Mouse (Mus musculus) Muller cell, postnatal 12 days (primary cell): ENCODE measurements at regions not wholly inside any gene's neighbourhood (a gene's known extent, or its start where the extent isn't known, plus 50 kb on each side); places are given as distances from the start of the nearest gene placed in this dataset.
"Not testable (repeated sequence)": the region's sequence is repeated elsewhere in the genome, so short reads cannot be mapped to it uniquely, and the experiment has no call there.

Experiments used
- DNase-seq: peaks from one replicate; pipeline ENCODE4 v3.0.0-alpha.2; 2015; ENCODE audit errors: inconsistent ontology term

DNA sequence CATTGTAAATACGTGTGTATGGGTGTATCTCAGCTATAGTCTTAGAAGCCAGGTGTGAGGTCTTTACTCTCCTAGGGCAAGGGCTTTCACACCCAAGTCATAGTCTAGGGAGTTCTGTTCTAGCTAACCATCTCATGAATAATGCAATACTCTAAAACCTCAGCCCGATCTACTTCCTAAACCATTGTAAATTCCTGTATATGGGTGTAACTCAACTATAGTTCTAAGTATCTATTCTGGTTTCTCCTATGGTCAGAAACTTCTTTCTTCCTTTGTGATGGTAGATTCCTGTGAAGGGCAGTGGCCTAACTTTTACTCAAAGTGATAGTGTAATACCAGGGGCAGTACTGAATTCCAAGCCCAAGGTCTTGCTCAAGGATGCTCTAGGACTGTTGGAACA lies 58.7 kb upstream of the Srd5a3 start:
- not testable (repeated sequence) for DNase-seq

DNA sequence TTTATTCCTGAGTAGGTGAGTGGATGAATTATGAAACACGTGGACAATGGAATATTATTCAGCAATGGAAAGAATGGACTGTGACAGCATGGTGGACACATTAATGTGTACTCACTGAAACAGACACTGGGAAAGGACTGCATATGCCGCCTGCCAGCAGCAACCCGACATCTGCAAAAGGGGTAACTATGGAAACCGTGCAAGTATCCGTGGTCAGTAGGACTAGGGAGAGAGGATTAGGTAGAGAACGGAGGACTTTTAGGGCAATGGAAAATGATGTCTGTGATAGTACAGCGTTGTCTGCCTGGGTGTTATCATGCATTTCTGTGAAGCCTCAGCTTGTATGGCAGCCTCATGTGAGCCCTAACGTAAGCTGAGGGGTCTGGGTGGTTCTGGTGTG lies 59.6 kb upstream of the Srd5a3 start:
- no peak for DNase-seq

DNA sequence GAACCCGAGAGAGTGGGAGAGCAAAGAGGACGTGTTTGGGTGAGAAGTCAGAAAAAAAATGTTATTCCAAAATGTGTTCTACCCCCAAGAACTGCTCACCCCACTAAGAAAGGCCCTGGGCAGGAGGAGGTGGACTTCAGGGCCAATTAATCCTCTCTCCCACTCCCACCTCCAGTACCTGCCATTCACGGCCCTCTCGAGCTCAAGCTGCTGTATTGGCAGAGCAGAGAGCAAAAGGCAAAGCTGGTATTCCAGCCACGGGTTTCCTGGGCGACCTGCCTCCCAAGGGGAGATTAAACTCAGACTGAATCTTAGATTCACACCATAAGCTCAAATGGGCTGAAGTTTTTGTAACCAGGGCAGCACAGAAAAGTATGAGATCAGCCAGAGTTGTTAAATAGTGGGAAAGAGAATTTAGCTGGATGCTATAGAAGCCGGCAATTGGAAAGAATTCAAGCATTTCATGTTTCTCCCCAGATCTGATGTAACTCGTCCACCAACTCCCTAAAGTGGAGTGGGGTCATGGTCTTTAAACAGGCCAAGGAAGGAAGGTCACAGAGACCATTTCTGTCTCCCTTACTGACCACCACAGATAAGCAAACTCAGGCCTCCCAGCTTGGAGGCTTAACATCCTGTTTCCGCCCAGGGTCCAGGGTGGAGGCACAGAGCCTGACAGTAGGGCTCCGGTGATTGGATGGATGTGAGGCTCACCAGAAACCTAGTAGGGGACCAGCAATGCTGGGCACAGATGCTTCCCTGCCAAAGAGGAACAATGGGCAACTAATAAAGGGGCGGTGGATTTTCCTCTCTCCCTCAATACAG lies 60.7 kb upstream of the Srd5a3 start:
- no peak for DNase-seq

DNA sequence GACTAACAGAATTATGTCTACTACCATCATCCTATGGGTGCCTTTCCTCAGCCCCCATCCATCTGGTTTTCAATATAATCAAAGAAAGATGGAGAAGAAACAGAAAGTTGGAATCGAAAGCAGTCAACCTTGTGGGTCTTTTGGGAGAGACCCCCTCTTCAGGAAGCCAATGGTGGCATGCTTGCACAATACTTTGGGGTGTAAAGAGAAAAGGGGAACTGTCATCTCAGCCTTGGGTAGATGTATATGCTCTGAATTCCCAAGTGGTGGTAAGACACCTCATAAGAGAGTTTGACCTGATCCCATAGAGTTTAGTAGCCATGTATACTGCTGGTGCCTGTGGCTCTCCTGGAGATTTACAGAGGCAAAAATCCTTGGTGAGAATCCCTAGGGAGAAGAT lies 61.6 kb upstream of the Srd5a3 start:
- DNase-seq: no peak

DNA sequence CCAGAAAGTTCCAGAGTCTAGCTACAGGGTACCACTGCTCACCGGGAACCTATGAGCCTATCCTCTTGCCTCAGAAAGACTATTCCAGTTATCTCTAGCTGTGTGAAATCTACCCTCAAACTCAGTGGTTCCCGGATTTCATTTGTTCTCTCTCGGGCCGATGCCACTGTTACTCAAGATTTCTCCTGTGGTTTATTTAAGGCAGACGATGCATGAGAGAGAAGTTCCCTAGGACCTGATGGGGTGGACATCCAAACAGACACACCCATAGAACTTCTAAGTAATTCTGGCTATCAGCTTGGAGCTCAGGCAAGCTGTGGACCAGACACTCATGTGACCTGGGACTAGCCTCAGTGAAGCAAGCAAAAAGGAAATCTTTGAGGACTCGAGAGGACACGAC lies 63.8 kb upstream of the Srd5a3 start:
- DNase-seq: no peak

DNA sequence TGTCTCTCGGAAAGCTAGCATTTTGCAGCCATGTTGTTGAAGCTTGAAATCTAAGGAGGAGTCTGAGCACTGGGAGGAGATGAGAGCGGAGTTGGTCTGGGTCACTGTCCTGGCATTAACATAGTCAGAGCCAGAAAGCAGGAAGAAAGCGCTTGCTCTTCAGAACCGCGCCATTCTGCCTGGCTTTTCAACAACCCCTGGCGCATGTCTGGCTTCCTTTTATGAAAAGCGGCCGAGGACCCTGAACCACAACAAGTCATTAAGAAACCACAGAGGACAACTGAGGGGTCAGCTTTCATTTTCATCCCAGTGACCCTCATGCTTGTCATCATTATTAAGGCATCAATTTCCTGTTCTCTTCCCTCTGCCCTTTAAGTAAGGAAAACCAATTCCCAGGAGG lies 64.7 kb upstream of the Srd5a3 start:
- peak; percentile 77 for DNase-seq

DNA sequence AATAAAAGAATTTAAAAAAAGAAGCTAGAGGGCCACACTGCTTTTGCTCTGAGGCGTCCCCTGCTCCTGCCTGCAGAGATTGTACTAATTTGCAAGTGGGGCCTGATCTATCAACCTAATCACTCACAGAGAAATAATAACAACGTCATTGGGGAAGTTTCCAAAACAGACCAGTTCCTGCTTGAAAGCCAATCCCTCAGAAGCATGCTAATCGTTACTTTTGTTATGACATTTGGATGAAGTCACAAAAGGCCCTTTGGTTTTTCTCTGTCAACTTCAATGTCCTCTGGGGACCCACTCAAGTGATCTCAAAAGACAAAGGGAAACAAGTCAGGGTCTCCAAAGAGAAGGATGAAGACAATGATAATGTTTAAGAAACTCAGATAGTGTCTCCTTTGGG lies 72.2 kb upstream of the Srd5a3 start:
- no peak for DNase-seq

DNA sequence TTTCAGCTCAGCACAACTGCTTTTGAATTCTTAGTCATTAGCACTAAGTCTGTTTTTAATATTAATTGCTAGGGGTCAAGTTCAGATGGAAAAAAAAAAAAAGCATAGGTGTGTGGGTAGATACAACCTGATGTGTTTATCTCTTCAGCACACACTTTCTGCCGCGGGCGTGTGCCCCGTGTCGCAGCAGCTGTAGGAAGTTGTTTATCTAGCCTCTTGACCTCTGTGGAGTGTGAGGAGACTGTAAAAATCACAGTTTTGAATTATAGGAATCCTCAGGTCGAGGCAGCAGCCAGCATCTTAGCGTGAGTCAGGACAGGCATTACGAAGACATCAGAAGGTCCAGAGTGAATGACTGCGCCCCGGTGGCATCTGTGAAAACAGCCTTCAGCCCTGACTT lies 72.8 kb upstream of the Srd5a3 start:
- no peak for DNase-seq

DNA sequence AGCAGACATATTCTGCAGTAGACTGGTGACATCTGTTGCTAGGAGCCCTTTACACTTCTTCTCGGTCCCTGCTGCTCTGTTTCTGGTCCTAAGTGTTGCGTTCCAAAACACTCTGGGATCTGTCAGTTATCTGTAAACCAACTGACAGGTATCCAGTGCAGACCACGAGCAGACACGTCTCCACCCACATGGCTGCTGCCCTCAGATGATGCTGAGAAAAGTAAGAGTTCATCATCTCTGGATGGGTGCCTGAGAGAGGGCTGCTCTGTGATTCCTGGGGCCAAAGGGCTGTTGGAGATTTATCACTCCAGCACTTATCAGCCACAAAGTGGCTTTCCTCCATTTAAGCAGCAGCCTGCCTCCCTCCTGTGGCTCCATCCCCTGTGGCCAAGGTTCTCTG lies 74.3 kb upstream of the Srd5a3 start:
- DNase-seq: no peak

DNA sequence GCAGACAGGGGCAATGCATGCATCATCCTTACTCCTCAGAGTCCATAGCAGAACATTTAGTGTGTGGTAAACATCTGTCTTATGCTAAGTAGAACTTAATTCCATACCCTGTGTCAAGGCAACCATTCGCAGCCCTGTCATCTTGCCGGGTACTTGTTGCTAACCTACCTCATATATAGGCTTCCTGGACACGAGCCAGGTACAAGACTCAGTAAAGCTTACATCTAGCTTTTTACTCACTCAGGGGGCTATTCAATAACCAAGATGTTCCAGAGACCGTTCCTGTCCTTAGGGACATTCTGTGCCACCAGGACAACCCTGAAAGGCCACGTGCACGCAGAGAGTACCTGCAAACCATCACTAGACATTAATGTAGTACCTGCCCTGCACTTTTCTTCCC lies 74.8 kb upstream of the Srd5a3 start:
- DNase-seq: no peak

DNA sequence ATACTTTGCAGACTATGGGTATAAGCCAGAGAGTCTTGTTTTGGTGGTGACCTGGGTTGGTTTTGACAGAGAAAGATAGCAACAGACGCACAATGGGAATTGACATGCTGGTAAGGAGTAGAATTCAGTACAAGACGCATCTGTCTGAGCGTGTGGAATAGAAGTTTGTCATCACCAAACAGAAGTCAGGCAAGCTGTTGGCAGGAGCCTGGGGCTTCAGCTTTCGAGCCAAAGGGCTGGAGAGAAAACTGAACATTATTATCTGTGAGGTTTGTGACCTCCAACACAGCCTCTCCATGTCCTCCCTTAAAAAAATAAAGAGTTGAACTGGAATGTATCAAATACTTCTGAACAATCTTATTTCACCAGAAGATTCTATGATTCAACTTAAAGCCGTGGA lies 75.4 kb upstream of the Srd5a3 start:
- DNase-seq: no peak

DNA sequence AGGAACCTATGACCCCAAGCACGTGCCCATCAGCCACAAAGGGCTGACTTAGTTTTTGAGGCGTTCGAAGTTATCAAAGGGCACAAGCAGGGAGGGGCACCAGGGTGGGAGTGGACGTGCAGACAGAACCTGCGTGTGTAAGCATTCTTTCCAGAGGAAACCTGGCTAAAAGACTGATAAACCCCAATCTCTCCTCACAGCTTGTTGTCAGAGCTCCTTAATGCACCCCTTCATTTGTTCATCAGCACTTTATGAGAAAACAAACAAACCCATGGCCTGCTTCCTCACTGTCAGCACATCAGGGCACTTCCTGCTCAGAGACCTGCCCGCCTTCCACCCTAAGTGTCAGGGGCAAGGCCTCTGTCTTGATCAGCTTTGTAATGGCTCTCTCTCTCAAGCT lies 76.6 kb upstream of the Srd5a3 start:
- no peak for DNase-seq

DNA sequence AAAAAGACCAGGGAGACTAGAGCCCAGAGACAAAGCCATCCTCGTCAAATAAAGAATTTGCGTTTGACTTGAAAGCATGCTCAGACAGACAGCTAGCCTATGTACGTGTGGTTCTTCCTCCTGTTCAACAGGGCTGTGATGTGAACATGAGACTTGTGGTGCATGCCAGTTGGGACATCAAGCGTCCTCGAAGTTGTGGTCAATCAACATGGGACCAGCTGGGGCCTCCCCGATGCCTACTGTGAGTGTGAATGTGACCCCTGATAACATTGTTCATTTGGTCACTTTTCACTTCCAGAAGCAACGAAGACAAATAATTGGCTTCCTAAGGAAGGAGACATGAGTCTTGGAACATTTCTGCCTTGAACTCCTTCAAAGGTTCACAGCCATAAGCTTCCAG lies 79.8 kb upstream of the Kdr start:
- DNase-seq: no peak

DNA sequence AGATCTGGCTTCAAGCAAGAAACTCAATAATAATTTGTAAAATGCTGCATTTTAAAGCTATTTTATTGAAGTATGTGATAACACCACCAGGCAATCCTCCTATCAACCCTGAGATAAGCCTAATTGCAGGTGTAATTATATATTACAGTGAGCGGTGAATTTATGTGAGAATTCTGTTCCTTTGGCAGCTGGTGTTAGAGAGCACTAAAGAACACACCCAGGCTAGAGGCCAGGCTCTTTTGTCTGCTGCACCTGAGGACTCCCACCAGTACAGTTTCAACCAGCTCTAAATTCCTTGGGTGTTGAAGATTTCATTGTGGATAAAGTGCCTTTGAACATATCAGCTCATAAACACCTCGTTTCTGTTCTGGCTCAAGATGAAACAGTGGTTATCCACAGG lies 77.6 kb upstream of the Kdr start:
- DNase-seq: no peak

DNA sequence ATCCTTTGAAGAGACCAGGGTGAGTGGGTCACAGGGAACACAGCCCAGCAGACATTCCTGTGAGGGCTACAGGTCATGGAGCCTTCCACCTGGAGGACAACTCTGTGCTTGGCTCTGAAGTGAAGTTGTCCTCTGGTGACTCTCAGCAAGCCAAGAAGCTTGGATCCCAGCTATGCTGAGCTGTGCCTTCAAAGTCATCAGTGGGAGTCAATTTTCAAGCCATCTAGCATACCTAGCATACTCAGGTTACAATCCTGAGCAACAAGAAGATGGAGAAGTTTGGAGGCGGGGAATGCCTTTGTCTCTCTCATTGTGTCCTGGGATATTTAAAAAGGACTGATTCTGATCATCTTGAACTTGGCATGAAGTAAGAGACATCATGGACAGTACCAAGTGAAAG lies 74.5 kb upstream of the Kdr start:
- no peak for DNase-seq

DNA sequence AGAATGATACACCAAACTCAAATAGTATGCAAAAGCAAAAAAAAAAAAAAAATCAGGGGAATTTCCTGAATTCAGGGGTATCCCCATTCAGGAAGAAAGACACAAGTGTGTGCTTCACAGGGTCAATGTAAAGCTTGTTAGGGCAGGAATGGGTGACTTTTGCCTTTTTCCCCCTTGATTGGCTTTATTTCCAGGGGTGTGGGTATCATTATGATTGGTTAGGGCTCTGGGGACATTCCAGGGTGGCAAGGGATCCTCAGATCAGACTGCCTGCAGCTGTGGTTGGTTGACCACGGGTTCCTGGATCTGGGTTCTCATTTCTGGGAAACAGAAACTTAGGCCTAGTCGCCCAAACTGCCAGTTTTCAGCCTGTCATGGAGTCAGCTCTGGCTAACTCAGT lies 73.4 kb upstream of the Kdr start:
- DNase-seq: no peak

DNA sequence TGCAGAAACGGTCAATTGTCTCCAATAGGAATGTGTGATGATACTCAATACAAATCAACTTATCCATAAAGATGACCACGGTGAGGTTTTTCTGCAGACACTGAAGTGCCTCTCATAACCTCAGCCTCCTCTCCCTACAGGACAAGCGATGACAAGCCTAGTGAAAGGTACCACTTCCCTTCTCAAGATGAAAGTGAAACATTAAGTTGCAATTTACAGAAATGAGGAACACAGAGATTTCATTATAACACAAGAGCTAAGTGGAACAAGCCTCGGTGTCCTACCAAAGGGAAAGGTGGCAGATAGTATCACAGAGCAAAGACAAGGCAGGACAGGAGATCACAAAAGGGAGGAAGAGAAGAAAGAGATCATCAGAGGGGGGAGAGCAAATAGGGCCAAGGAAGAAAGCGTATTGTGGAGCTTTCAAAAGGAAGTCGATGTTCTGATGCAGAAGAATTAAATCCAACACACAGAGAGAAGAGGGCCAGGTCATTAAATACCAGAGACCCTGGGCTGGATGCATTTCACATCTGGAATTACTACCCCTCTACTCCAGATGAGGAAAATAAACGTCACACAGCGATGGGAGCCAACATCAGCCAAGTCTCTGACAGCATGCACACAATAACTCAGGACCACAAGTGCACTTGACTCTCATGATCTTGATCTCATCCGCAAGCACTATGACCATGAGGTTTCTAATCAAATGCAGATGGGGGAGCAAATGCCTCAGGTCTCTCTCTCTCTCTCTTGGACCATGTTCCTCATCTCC lies 70.0 kb upstream of the Kdr start:
- no peak for DNase-seq

DNA sequence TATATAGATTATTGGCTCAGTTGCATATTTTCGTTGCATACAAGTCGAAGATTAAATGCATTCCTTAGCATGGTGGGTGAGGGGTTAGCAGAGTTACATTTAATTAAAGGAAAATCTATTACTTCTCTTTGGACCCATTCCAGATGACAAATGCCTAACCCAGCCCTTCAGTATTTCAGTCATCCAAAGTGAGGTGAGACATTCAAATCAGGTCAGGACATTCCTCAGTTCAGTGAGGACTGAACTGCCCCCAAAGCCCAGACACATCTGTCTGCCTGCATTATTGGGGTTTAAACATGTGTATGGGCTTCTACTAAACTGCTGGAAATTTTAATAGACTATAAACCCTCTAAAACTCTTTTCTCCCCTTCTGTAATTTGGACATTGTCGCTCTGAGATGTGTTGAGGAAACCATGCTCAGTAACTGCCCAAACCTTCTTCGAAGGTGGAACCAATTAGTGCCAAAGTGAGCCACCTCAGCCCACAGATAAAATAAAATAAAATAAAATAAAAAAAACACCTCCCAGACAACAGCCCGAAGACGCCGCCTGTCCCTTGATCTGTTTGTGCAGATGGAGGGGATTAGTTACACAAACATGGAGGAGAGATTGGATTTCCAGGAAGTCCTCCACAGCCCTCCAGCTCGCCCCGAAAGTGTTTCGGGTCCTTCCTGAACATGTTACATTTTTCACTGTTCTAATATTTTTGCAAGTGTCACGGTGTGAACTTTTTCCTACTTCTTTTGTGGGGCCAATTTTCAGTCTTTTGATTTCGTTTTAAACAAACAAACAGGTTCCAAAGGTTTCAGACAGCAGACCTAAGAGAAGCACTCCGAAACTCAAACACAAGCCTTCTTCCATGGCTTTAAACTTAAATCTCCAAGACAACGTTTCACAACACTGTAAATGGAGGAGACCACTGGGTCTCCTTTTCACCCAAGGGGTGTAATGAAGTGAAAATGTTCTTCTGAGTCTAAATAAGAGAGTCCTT lies 65.6 kb upstream of the Kdr start:
- no peak for DNase-seq

DNA sequence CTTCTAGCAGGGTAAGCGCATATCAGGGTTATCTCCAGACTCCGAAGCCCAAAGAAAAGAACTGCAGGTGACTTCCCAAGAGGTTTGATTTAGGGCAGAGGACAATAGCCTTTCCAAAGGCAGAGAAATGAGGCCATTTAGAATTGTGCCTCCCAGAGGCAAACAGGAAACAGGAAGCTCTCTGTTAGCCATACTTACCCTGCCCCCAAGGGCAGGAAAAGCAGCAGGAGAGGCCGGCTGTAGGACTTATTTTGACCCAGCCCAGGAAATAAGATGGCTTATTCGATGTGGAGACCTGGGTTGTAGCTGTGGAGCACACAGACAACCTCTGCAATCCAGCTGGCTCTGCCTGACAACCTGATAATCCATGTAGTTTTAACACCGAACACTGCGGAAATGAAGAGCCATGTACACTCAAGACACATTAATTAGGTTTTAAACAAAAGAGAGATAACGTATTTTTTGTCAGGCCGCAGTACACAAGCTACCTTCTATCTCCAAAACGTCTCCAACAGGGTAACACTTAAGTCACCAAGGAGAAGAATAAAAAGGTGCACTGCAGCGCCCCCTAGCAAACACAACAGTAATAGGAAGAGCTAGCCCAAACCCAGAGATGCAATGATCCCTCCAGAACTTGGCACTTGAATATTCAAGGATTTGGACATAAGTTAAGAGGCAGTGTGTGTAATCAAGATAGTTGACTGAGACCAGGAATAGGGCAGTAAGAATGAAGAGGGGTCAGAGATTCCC lies 62.4 kb upstream of the Kdr start:
- DNase-seq: no peak

DNA sequence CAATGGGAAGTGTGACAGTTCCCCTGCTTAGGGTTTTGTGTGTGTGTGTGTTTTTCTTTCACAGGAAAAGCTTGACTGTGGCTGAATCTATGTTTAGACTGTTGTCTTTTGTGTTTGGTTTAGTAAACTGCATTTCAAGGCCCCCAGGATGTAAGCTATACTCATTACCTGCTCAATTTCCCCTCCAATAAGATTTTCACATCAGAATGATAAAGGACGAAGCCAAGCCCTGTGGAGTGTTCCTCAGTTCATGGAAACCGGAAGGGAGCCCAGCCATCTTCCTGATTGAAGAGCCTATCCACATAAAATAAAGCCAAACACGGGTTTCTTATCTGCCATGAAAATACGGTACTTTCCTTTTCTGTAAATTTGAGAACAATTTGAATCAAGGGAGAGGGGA lies 50.5 kb upstream of the Kdr start:
- no peak for DNase-seq
